Mouse (Mus musculus) spleen, postnatal 4 days (tissue): ENCODE results near the gene Vmn1r88.
"Not testable (repeated sequence)": the region's sequence is repeated elsewhere in the genome, so short reads cannot be mapped to it uniquely, and the experiment has no call there.

Source experiments
- DNase-seq, 2 experiments: peaks; one replicate each; pipeline ENCODE4 v3.0.0; 2022; ENCODE audit warnings: low spot score in 2 of 2

Vmn1r88 gene

DNA sequence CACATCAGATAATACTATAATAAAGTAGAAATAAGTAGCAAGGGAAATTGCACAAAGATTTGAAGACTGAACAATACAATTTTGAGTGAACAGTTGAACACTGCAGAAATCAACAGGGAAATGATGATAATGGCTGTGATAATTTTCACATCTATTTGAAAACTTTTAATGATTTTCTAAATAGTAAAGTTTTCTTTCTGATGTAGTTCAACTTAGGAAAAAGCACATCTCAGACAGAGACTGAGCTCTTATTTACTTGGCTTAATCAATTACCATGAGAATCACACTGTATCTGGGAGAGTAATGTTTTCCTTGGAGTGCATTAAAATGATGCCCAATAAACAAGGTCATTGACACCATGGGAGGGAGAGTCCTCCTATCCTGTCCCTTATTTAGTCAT, at the start of gene Vmn1r88:
Vmn1r88 (plus strand) TSS at position 301 of the 400 bp plus-strand sequence.
- DNase-seq = no peak

DNA sequence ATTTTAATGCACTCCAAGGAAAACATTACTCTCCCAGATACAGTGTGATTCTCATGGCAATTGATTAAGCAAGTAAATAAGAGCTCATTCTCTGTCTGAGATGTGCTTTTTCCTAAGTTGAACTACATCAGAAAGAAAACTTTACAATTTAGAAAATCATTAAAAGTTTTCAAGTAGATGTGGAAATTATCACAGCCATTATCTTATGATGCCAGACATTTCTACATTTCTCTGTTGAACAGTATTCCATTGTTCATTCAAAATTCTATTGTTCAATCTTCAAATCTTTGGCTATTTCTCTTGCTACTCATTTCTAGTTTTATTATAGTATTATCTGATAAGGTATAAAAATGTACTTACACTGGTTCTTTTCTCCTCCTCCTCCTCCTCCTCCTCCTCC, 39.6 kb upstream of the Vmn1r88 start, which contains the start of gene Vmn1r86:
Vmn1r86 (minus strand) TSS at position 101 of the 400 bp plus-strand sequence.
- DNase-seq = no peak

- DNase-seq = not testable (repeated sequence)
Observed at GRCm38 (mm10) chr7:13123554-13124153, 35.7 kb upstream of the Vmn1r88 start.

GRCm38 (mm10) chr7:13131856-13132255, 27.5 kb upstream of the Vmn1r88 start:
- DNase-seq = no peak

GRCm38 (mm10) chr7:13137340-13137739, 22.0 kb upstream of the Vmn1r88 start:
- no peak for DNase-seq

DNA sequence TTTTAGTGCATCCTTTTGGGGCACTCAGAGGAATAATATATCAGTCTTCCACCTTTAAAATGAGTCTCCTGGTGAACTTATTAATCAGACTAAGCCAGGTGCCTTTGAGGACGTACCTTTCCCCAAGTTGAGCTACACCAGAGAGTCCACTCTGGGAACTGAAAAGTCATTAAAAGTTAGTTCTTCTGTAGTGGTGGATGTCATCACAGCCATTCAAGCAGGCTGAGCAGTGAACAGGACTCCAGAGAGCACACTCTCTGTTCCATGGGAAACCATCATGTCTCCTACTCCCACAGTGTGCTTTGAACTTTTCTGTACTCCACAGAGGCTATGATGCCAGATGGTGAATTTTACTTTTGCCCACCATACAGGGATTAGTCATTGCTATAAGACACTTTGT, 19.3 kb upstream of the Vmn1r88 start, which contains the start of gene Vmn1r87:
Vmn1r87 (minus strand) TSS at position 101 of the 400 bp plus-strand sequence.
- no peak for DNase-seq

- DNase-seq = no peak
Observed at GRCm38 (mm10) chr7:13212720-13213119, 53.4 kb downstream of the Vmn1r88 start, which contains the start of gene Vmn1r89. Gene Vmn1r89 (plus strand): TSS chr7:13213020.
